Mouse (Mus musculus) megakaryocyte, embryonic 14.5 days (primary cell): ENCODE measurements around the gene Rhoj. TPM values are rescaled to one million over a fixed set of nuclear protein-coding genes. Genes with fewer than 3 reads are reported as not detected.
"Not testable (repeated sequence)": the region's sequence is repeated elsewhere in the genome, so short reads cannot be mapped to it uniquely, and the experiment has no call there.

Experiments
- H3K27me3 ChIP-seq: replicated peaks from 2 replicates; pipeline ENCODE3; 2012; ENCODE audit warnings: inconsistent platforms
- H3K36me3 ChIP-seq: replicated peaks from 2 replicates; pipeline ENCODE3; 2012; ENCODE audit warnings: low read length, inconsistent platforms, mixed read lengths
- H3K4me1 ChIP-seq: 2 replicates; pipeline ENCODE4 v1.6.1; 2012; ENCODE audit warnings: inconsistent platforms
- H3K4me3 ChIP-seq: replicated peaks from 2 replicates; pipeline ENCODE3; 2012; ENCODE audit warnings: moderate library complexity, mild to moderate bottlenecking, inconsistent platforms
- H3K9me3 ChIP-seq: 2 replicates; pipeline ENCODE4 v1.6.1; 2012; ENCODE audit warnings: inconsistent platforms
- FLI1 ChIP-seq: IDR thresholded peaks from 2 replicates; pipeline ENCODE4 v1.6.1; 2012; ENCODE audit warnings: low read length, inconsistent platforms, mixed read lengths
- GATA1 ChIP-seq: IDR thresholded peaks from 3 replicates; pipeline ENCODE4 v1.6.1; 2012; ENCODE audit warnings: mixed read lengths, low read length, inconsistent platforms, borderline replicate concordance
- polyA plus RNA-seq: library from polyadenylated mRNA; stranded (reverse); fragments of >175 nt; gene quantifications from 2 replicates; pipeline ENCODE4 v1.2.3, GENCODE M21; 2012; ENCODE audit warnings: low replicate concordance; ENCODE audit not compliant: insufficient read depth

Gene Rhoj
- polyA plus RNA-seq, 1 experiment: 62.7 TPM

GRCm38 (mm10) chr12:75424359-75424758 lies 116.2 kb downstream of the Rhoj start:
- no peaks in the 10 kb centered on the region for H3K9me3 ChIP-seq
- no peak for TF ChIP-seq GATA1
- H3K36me3 ChIP-seq: no peaks in the 10 kb centered on the region
- H3K27me3 ChIP-seq: peaks cover 11% of the 10 kb centered on the region
- no peaks in the 10 kb centered on the region; the same call in 1 of the 2 replicates for H3K4me1 ChIP-seq
- H3K4me3 ChIP-seq: no peak overlapping the region

GRCm38 (mm10) chr12:75424817-75425216 lies 116.7 kb downstream of the Rhoj start:
- Histone ChIP-seq H3K9me3 (no peaks in the 10 kb centered on the region), H3K36me3 (no peaks in the 10 kb centered on the region), H3K4me3 (no peak overlapping the region), H3K4me1 (no peaks in the 10 kb centered on the region; the same call in 1 of the 2 replicates), H3K27me3 (peaks cover 11% of the 10 kb centered on the region)
- no peak for TF ChIP-seq FLI1
- TF ChIP-seq GATA1: no peak

- Histone ChIP-seq H3K9me3 (no peaks in the 10 kb centered on the region), H3K27me3 (peaks cover 11% of the 10 kb centered on the region), H3K4me3 (no peak overlapping the region), H3K36me3 (no peaks in the 10 kb centered on the region), H3K4me1 (peaks cover 3% of the 10 kb centered on the region; the same call in 1 of the 2 replicates)
- TF ChIP-seq FLI1: no peak
- TF ChIP-seq GATA1: no peak
Measured at GRCm38 (mm10) chr12:75425882-75426281, 117.8 kb downstream of the Rhoj start.

- Histone ChIP-seq H3K9me3 (peaks cover 12% of the 10 kb centered on the region), H3K27me3 (peaks cover 11% of the 10 kb centered on the region), H3K4me3 (no peak overlapping the region), H3K36me3 (no peaks in the 10 kb centered on the region), H3K4me1 (peaks cover 3% of the 10 kb centered on the region; the same call in 1 of the 2 replicates)
- TF ChIP-seq GATA1 (no peak), FLI1 (no peak)
Measured at GRCm38 (mm10) chr12:75428719-75429118, 120.6 kb downstream of the Rhoj start.

DNA sequence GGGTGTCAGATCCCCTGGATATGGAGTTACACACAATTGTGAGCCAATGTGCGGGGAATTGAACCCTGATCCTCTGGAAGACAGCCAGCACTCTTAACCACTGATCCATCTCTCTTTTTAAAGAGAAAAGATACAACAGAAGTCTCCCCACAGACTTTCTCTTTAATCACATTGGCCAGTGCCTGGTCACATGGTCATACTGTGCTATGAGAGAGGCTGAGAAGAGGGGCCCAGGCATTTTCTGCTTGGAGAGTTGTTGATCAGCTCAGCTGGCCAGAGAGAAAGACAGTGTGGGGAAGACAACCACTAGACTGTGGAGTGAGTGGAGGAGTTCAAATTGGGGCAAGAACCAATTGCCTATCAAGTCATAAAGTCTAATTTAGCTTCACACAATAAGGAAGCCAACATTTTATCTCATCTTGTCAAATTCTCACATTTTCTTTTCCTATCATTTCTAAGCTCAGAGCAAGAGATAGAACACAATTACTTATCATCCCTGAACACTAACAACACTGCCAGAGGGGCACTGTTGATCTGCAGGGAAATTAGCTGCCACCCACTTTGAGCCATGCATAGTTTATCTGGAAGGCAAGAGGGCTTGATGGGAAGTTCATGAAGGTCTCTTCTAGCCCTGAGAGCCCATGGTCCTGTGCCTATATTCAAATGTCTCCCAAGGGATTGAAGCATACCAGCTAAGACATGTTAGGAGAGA lies 121.7 kb downstream of the Rhoj start:
- H3K9me3 ChIP-seq: peaks cover 12% of the 10 kb centered on the region
- H3K27me3 ChIP-seq: peaks cover 11% of the 10 kb centered on the region
- TF ChIP-seq FLI1 (no peak), GATA1 (no peak)
- peaks cover 3% of the 10 kb centered on the region; the same call in 1 of the 2 replicates for H3K4me1 ChIP-seq
- no peak overlapping the region for H3K4me3 ChIP-seq
- no peaks in the 10 kb centered on the region for H3K36me3 ChIP-seq

GRCm38 (mm10) chr12:75432400-75432799 lies 124.3 kb downstream of the Rhoj start:
- H3K9me3 ChIP-seq: peaks cover 12% of the 10 kb centered on the region
- not testable (repeated sequence) for H3K4me1 ChIP-seq, H3K36me3 ChIP-seq, H3K4me3 ChIP-seq, H3K27me3 ChIP-seq

DNA sequence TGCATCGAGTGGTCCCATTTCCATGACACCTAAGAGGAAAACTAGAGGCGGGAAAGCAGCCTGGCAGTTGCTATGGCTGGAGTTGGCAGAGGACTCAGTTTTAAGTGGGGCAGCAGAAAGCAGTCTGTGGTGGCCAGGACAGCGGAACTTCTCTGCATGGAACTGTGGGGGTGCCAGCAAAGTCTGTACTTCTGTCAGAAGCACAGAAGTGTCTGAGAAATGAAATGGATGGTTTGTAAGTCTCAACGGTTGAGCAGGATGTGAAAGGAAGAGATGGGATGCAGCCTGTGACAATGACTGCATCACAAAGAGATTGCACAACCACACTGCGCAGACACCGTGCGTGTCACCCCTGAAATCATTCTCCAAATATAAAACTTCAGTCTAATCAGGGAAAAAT lies 138.1 kb downstream of the Rhoj start:
- Histone ChIP-seq H3K36me3 (peaks cover 15% of the 10 kb centered on the region), H3K9me3 (no peaks in the 10 kb centered on the region)
- TF ChIP-seq GATA1 (no peak), FLI1 (no peak)

GRCm38 (mm10) chr12:75448921-75449320 lies 140.8 kb downstream of the Rhoj start:
- peaks cover 42% of the 10 kb centered on the region for H3K36me3 ChIP-seq
- H3K9me3 ChIP-seq: no peaks in the 10 kb centered on the region
- peaks cover 42% of the 10 kb centered on the region for H3K4me1 ChIP-seq
- no peak for TF ChIP-seq GATA1
- TF ChIP-seq FLI1: no peak
- peak overlapping the region; percentile 50 for H3K4me3 ChIP-seq
- no peaks in the 10 kb centered on the region for H3K27me3 ChIP-seq

More for the DNA sequence above, 138.1 kb downstream of the Rhoj start:
- no peak overlapping the region for H3K4me3 ChIP-seq
- peaks cover 48% of the 10 kb centered on the region for H3K4me1 ChIP-seq
- no peaks in the 10 kb centered on the region for H3K27me3 ChIP-seq

DNA sequence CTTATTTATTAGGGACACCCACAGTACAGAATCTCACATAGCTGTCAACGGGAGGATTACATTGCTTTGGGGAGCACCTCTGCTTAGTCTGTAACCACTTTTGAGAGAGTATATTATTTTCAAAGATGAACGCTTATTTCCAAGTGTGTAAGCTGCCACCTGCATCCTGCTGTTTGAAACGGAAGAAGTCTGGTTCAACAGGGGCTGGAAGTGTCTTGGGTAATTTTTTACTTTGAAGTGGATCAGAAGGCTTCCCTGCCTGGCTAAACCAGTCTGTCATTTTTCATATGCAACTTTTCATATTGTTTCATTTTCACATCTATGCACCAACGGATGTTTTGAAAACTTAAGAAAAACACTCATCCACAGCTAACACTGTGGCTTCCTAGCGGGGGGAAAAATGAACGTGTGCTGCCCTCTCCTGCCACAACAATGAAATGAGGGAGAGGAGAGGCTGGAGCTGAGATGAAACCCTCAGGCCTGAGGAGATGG lies 141.4 kb downstream of the Rhoj start:
- TF ChIP-seq FLI1: no peak
- TF ChIP-seq GATA1: no peak
- Histone ChIP-seq H3K27me3 (no peaks in the 10 kb centered on the region), H3K36me3 (peaks cover 43% of the 10 kb centered on the region), H3K4me1 (peaks cover 36% of the 10 kb centered on the region), H3K9me3 (no peaks in the 10 kb centered on the region), H3K4me3 (no peak overlapping the region)

GRCm38 (mm10) chr12:75450011-75450410 lies 141.9 kb downstream of the Rhoj start:
- Histone ChIP-seq H3K4me3 (no peak overlapping the region), H3K4me1 (peaks cover 31% of the 10 kb centered on the region), H3K27me3 (no peaks in the 10 kb centered on the region), H3K36me3 (peaks cover 46% of the 10 kb centered on the region), H3K9me3 (no peaks in the 10 kb centered on the region)
- no peak for TF ChIP-seq FLI1
- no peak for TF ChIP-seq GATA1

DNA sequence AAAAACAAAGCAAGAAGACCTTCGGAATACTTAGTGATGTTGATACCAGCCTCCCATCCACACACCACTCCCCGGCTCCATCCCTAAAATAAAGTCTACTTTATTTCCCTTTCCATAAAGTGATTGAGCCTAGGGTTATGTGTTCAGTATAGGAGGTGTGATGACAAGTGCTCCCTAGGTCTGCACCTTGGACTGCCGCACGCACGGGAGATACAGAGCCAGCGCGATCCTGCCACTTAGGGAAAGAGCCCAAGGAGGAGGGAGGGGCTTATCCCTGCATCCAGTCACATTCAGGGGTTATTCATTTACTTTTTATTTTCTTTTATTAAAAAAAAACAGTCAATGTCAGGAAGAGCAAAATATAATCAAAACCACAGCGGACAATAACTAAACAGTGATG lies 142.5 kb downstream of the Rhoj start:
- peaks cover 46% of the 10 kb centered on the region for H3K36me3 ChIP-seq
- H3K4me1 ChIP-seq: peaks cover 25% of the 10 kb centered on the region
- no peak overlapping the region for H3K4me3 ChIP-seq
- no peaks in the 10 kb centered on the region for H3K9me3 ChIP-seq
- no peaks in the 10 kb centered on the region for H3K27me3 ChIP-seq
- TF ChIP-seq GATA1 (no peak), FLI1 (no peak)

Other genes with a start within 250 kb of the Rhoj start
- gene Kcnh5, start 131.0 kb upstream of the Rhoj start, polyA plus RNA-seq: not detected in 2 replicates
- not detected in 2 replicates for gene Gphb5, start 108.5 kb downstream of the Rhoj start, polyA plus RNA-seq